Mouse (Mus musculus) c-Kit-positive CD71-positive TER-119-negative erythroid progenitor cells, embryonic 14.5 days (primary cell): ENCODE results near the gene Taf1d.
A peak's percentile ranks its signal among the peaks of the same experiment; 100 is the strongest.
"Not testable (repeated sequence)": the region's sequence is repeated elsewhere in the genome, so short reads cannot be mapped to it uniquely, and the experiment has no call there.

Experiments
- DNase-seq: peaks from one replicate; pipeline ENCODE4 v3.0.0-alpha.2; 2013; ENCODE audit warnings: low read depth

Gene Taf1d

DNA sequence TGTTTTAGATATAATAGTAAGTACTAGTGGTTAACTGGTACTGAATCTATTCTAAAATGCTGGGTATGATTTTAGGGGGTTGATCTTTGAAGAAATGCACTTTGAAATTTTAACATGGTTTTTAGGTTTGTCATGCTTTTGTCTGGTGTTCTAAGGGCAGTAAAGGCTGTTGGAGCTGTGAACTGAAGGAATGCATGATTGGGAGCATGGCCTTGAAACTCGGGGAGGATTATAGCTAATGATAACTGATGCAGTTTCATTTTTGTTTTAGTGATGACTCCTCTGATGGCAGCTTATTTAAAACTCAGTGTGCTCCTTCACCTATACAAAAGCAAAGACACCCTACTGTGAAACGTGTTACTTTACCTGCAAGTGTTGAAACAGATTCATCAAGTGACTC lies 2.2 kb downstream of the Taf1d start:
- no peak for DNase-seq

DNA sequence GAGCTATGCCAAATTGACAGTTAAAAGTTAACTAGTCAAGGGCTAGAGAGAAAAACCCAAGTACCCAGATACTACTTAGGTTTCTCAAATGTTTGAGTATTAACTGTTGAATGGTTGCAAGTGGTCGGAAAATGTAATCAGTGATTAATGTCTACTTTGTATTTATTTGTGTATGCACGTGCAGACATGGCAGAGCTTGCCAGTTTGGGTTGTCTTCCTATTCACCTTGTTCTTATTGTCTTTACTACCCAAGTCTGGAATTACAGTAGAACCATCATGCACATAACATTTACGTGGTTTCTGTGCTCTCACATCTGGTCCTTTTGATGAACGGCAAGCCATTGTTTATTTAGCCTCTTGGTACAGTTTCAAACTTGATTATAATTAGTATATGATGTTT lies 3.4 kb downstream of the Taf1d start:
- no peak for DNase-seq

DNA sequence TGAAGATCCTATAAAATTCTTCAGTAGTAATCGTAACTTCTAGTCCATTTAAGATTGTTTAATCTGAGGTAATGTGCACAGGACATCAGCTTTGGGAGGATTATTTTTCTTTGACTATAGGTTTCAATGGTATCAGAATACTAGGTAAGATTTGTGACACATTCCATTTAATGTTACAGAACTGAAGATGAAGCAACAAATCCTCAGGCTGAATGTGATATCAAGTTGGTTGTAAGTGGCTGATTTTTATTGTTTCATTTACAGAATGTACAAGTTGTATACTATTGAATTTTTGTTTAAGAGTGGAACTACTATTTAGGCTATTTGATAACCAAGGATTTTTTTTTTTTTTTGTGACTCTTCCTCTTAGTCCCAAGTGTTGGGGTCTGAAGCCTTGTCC lies 4.2 kb downstream of the Taf1d start:
- DNase-seq = no peak

DNA sequence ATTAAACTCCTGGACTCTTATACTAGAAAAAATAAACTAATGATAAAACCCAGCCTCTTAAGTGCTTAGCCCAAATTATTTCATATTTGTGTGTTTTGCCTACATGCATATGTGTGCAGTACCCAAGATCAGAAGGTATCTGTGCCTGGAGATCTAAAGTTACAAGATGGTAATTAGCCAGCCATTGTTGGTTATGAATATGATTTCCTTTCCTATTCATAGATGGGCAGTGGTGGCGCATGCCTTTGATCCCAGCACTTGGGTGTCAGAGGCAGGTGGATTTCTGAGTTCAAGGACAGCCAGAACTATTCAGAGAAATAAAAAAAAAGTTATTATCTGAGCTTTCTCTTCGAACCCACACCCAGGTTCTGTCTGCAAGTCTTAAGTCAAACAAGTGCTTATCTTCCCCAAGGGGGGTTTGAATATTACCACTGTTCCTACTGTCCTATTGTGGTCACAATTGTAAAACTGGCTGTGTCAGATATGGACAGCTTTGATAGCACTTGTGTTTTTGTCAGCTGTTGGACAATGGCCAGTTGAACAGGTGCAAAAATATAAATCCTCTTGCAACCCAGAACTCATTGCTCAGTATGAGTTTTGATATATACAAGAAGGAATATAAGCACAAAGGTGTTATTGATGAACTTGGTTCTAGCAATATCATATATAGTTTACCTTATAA lies 6.2 kb downstream of the Taf1d start:
- DNase-seq = peak; percentile 57

DNA sequence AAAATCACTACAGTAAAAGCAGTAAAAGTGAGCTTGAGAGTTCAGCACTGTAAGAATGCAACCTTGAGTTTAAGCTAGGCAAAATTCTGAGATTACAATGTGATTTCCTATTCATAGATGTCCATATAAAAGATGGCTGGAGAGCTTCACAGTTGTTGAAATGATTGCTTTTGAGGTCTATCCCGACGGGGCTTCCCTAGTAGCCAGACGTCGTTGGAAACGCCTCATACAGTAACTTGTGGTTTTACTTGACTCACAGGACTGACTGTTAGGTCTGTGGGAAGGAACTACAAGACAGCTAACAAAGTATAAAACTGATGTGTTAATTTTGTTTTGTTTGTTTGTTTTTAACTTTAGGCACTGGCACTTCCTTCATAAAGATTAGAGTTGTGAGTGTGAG lies 7.6 kb downstream of the Taf1d start:
- no peak for DNase-seq

DNA sequence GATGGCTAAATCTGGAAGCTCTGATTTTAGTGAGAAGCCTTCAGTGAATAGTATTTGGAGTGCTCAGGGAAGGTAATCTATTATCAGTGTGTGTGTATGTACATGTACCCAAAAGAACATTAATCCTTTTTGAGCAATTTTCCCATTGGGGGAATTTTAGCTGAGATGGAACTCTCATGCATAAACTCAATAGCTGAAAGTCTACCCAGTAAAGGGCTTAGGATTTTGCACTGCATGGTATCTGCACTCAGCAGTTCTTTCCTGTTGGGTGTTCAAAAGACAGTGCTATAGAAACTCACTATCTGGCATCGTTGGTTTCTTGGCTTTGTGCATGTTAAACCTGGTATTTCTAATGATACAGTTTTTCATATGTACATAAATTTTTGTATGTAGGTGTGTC lies 8.6 kb downstream of the Taf1d start:
- DNase-seq = no peak

DNA sequence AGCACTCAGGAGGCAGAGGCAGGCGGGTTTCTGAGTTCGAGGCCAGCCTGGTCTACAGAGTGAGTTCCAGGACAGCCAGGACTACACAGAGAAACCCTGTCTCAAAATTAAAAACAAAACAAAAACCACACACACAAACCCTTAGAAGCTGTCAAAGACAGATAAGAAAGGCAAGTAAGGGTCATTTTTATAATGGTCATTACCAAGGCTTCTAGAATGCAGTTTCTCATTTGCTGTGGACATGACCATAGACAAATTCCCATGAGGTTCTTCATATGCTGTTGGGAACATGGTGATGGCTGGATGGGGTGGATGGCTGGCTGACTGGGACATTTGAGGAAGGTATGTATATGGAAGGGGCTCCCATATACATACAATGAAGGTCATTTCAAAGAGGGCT lies 10.3 kb downstream of the Taf1d start:
- not testable (repeated sequence) for DNase-seq

DNA sequence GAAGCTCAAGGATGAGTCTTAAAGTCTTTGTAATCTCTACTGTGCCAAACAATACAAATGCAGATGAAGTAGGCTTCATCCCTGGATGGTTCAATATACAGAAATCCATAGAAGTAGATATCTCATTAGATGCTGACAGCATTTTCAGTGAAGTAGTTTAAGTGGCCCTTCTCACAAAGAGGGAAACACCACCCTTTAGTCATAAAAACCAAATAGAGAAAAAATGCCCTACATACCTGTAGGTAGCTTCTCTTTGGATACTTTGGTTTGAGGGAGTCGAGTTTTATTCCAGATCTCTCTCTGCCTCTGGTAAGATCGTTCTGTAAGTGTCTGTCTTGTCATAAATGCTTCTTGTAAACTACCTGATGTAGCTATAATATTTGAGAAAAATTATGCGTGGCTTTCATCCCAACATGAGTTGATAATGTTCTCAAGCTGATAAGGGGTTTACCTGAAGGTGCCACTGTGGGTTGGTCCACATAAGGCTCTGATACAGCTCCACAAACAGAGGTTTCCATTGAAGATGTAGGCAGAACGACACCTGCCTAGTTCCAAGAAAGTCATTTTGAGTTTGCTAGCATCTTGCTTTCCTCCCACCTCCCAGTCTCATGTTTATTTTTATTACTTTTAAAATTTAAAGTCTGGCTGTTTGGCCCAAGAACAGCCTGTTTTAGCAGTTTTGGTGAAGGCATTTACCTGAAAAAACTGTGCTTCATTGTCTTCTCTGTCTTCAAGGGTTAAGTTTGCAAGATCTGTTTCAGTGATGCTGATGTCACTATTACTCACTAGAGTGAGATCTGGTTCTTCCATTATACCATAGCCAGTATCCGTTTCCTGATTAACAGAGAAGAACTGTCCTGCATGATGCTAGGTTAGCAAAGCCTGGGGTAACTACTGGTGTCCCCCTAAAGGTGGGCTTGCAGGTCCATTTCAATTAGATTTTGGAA lies 11.5 kb downstream of the Taf1d start:
- no peak for DNase-seq

DNA sequence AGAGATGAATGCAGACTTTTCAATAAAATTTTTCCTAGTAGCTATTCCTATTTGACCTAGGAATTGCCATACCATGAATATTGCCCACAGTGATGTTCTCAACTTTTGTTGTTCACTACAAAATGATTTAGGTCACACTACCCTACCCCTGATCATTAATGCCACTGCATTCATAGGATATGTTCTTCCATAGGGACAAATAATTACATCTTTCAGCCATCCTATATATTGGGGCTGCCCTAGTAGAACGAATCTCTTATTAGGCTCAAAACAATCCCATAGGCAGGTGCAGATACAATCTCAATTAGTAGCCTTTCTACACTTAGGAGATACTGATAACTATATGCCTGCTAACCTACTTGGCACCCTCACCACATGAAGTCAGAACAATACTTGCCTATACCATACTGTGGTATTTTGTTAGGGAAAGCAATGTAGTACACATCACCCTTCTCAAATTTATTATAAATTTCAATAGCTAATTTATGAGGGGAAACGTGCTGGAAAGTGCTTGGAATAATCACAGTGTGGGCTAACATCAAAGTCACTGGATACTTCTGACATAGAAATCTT lies 12.2 kb downstream of the Taf1d start:
- DNase-seq = no peak

DNA sequence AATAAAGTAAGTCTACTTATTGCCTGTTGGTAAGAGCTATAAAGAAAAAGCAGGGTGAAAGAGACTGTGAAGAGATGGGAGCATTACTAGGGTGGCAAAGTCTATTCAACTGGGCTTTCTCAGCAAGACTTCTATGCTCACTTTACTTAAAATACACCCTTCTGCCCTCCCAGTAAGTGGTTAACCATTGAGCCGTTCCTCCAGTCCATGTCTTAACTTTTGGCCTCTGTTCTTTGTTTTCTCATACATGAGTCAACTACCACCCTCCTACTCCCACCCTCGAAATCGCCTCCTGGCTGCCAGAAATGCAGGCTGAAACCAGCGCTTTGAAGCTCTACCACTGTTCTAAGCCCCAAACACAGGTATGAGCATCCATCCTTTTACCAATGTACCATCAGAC lies 31.8 kb downstream of the Taf1d start:
- no peak for DNase-seq

DNA sequence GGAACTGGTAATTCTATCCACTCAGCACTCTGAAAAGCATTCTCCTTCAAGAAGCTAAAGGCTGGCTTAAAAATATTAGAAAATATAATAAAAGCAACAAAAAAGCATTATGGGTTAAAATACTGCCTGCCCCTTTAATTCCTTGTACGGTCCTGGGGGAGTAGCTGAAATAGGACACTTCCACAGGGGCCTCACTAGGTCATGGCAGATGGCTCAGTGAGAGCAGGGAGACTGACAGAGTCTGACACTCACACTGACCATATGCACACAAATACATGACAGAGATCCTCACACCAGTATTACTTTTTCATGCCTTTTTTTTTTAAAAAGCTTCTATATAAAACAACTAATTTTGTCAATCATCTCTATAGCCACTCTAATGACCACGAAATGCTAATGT lies 43.9 kb downstream of the Taf1d start:
- DNase-seq = no peak

DNA sequence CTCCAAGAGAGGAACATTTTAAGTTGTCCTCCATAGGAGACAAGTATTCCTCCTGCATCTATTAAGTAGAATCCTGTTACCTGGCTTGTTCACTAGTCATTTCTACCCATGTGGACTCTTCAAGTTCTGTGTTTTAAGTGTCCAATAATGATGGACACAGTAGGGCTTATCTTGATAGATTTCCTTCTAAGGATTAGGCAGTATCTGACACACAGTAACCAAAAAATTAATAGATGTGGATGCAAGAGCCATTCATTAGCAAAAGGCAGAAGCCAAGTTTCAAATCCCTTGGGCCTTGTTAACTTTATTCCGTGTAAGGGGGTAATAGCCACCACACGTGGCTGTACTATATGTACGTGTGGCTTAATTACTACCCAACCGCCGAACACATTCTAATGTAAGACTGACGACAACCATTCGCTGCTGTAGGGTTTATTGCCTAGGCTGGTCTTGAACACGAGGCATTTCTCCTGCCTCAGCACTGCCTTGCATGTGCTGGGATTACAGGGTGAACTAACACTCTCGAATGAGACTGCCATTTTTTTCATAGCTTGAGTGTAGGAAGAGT lies 51.0 kb downstream of the Taf1d start:
- no peak for DNase-seq

DNA sequence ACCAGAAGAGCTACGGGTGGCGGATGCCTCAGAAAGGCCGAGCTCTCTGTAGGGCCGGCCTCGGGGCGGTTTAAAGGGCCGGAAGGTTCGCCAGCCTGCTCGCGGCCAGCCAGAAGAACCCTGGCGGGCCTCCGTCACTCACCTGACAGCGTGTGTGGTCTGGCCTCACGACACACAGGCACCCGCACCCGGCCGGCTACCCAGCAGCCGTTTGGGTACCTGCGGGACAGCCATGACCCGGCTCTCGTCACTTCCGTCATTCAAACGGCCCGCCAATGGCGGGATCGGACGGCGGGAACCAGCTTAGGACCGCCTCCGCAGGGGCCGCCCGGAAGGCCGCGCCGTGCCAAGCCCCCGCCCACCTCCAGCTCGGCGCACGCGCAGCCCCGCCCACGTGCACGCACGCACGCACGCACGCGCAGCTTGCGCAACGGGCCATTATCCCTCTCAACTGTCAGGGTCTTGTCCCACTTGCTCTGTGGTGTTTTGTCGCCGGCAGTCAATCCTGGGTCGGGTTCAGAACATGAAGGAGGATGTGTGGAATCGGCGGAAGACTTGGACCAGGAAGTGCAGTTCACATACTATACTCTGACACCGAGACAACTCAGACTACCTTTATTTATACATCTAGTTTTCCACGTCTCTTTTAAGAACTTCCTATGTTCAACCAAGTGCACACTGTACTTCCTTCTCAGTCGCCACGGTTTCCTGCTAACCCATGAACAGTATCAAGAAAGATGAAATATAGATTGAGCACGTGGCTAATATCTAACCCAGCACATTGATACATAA lies 51.7 kb downstream of the Taf1d start, which contains the start of gene Cep295:
Cep295 (minus strand) TSS at position 305 of the 792 bp plus-strand sequence.
- DNase-seq = peak; percentile 86

DNA sequence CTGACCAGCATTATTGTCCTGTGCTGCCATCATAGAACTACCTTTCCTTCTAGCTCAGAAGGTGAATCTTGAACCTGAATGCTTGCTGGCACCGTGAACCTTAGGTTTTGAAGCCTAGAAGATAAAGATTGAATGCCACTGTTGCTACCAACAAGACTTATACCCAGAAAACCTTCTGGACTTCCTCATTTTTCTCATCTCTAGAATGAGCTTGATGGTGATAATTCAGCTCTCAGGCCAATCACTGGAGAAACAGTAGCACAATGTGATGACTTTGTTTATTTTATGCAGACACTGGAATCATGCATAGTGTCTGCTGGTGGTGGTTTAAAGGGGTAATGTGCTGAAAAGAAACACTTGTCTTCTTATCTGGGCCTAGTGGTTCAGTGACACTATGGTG lies 58.8 kb downstream of the Taf1d start:
- DNase-seq = no peak

DNA sequence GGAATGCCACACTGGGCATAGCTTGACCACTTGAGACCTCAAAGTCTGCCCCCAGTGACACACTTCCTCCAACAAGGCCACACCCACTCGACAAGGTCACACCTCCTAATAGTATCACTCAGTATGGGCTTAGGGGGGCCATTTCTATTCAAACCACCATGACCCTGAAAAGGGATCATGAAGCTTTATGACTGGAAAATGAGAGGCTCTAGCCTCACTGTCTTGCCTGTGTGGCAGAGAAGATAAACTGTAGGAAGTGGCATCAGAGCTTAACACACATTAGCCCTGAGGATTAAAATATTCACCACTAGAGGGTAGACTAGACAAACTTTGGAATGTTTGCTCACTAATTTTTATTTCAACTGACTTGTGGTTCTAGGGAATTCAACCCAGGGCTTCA lies 59.8 kb downstream of the Taf1d start:
- DNase-seq = no peak

DNA sequence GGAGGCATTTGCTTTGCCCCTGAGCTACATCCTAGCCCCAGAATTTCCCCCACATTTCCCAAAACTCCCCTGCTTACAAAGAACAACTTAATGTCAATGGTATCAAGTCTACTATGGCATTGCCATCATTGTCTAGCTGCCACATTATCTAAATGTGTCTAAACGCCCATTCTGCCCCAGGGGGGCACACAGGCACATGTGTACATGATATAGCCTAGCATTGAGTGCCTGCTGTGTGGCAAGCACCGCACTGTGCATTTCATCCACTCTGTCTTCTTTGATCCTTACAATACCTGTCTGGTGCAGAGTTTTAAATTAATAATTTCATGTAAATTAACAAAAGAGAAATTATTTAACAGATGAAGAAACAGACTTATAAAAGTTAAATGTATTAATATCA lies 60.2 kb downstream of the Taf1d start:
- DNase-seq = no peak
